Mouse (Mus musculus) forebrain, postnatal 0 days (tissue): Measurements from ENCODE around the gene Eif3k. TPM values are rescaled to one million over a fixed set of nuclear protein-coding genes. Genes with fewer than 3 reads are reported as not detected.

Source experiments
- ATAC-seq: fragments of 200-750 bp; cut with Nextera tagmentation; 2 replicates; pipeline ENCODE4 v1.8.0; 2017; ENCODE audit warnings: mild to moderate bottlenecking, moderate library complexity
- DNase-seq: peaks from one replicate; pipeline ENCODE4 v3.0.0-alpha.2; 2015
- H3K27ac ChIP-seq: fragments of 300-500 bp; sonication (generic); 2 replicates; pipeline ENCODE4 v1.5.1; 2014; ENCODE audit warnings: low read depth, mild to moderate bottlenecking, antibody characterized with exemption, low read length, moderate library complexity, mixed read lengths
- H3K27me3 ChIP-seq: fragments of 300-500 bp; sonication (generic); 2 replicates; pipeline ENCODE4 v1.6.1; 2014; ENCODE audit warnings: mild to moderate bottlenecking, low read length, mixed read lengths; ENCODE audit not compliant: insufficient read depth
- H3K36me3 ChIP-seq: fragments of 300-500 bp; sonication (generic); 2 replicates; pipeline ENCODE4 v1.6.1; 2014; ENCODE audit warnings: mild to moderate bottlenecking, moderate library complexity; ENCODE audit not compliant: insufficient read depth
- H3K4me1 ChIP-seq: fragments of 300-500 bp; sonication (generic); 2 replicates; pipeline ENCODE4 v1.6.1; 2014; ENCODE audit warnings: antibody characterized with exemption; ENCODE audit not compliant: insufficient read depth
- H3K4me2 ChIP-seq: fragments of 300-500 bp; sonication (generic); 2 replicates; pipeline ENCODE4 v1.6.1; 2014; ENCODE audit warnings: low read depth, mild to moderate bottlenecking, moderate library complexity
- H3K4me3 ChIP-seq: fragments of 300-500 bp; sonication (generic); 2 replicates; pipeline ENCODE4 v1.5.1; 2014; ENCODE audit warnings: low read depth, low read length, mixed read lengths
- H3K9ac ChIP-seq: fragments of 300-500 bp; sonication (generic); 2 replicates; pipeline ENCODE4 v1.6.1; 2014; ENCODE audit warnings: mild to moderate bottlenecking
- H3K9me3 ChIP-seq: fragments of 300-500 bp; sonication (generic); 2 replicates; pipeline ENCODE4 v1.6.1; 2016; ENCODE audit warnings: low read length
- CTCF ChIP-seq: sonication (generic); IDR thresholded peaks from 2 replicates; pipeline ENCODE4 v1.5.1; 2016; ENCODE audit warnings: antibody characterized with exemption, control low read depth, low read depth
- WGBS: fragments of 180-500 bp; shearing (Covaris S2); extraction: QIAGEN DNeasy Blood & Tissue Kit; methylation state at CpG from one replicate; pipeline ENCODE4 v1.1.7; 2014; 5-methylcytosine and 5-hydroxymethylcytosine counted together
- polyA plus RNA-seq: library from polyadenylated mRNA; unstranded; fragments of >200 nt; fragmentation: Nextera tagmentation; extraction: Ambion mirVana; gene quantifications from 2 replicates; pipeline ENCODE4 v1.2.1, GENCODE M21; 2015
- total RNA-seq: library from RNA; depleted of rRNA; stranded (reverse); fragments of >200 nt; gene quantifications from 2 replicates; pipeline ENCODE4 v1.2.3, GENCODE M21; 2014; rRNA removed

Gene Eif3k
- total and polyA plus RNA-seq, 2 experiments from 2014 or later = 318 to 360 TPM

DNA sequence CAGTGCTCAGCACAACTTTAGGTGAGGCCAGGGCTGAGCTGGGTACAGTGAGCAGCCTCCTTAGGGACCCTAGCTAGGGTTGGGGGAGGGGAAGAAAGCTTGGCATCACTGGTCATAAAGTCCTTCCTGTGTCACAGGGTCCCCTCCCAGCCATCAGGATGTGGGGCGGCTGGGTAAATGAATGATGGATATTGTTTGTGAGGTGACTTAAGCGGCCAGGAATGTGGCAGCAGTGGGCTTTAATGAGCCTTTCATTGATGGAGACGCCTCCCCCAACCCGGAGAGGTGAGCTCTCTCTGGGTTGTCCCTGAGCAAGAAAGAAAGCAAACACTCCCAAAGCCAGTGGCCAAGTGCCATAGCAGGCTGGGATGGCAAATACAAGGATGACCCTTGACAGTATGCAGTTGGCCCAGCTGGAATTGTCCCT is 57.8 kb downstream of the Eif3k start:
- TF ChIP-seq CTCF = no peak
- Histone ChIP-seq H3K9me3 (no peaks in the 10 kb centered on the region), H3K4me3 (no peak overlapping the region), H3K27ac (no peak overlapping the region), H3K9ac (no peak overlapping the region), H3K27me3 (no peaks in the 10 kb centered on the region), H3K36me3 (peaks cover 1% of the 10 kb centered on the region), H3K4me2 (no peak overlapping the region), H3K4me1 (peaks cover 17% of the 10 kb centered on the region)
- ATAC-seq (no peak), DNase-seq (no peak)
- WGBS = 5% methylated on average over 4 of the region's 4 CpGs

DNA sequence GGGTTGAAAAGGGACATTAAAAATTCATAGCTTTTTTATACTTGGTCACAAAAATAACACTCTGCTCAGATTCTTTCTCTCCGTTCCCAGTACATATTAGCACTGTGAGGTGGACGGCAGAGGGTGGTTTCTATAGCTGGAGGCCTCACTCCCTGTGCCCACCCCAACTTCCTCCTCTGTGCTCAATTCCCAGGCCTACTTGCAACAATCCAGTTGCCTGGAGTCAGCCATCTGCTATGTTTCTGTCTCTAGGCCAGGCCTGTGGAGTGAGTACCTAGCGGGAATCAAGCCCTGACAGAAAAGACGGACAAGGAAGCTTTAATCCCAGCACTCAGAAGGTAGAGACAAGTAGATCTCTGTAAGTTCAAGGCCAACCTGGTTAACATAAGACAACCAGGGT is 59.1 kb downstream of the Eif3k start:
- H3K9me3 ChIP-seq = no peaks in the 10 kb centered on the region
- no peak overlapping the region for H3K9ac ChIP-seq
- peaks cover 11% of the 10 kb centered on the region for H3K36me3 ChIP-seq
- no peak for TF ChIP-seq CTCF
- no peak overlapping the region for H3K4me2 ChIP-seq
- H3K27ac ChIP-seq = no peak overlapping the region
- WGBS = 56% methylated on average over 4 of the region's 4 CpGs
- DNase-seq (no peak), ATAC-seq (no peak)
- H3K4me1 ChIP-seq = peaks cover 20% of the 10 kb centered on the region
- no peak overlapping the region for H3K4me3 ChIP-seq
- H3K27me3 ChIP-seq = no peaks in the 10 kb centered on the region

DNA sequence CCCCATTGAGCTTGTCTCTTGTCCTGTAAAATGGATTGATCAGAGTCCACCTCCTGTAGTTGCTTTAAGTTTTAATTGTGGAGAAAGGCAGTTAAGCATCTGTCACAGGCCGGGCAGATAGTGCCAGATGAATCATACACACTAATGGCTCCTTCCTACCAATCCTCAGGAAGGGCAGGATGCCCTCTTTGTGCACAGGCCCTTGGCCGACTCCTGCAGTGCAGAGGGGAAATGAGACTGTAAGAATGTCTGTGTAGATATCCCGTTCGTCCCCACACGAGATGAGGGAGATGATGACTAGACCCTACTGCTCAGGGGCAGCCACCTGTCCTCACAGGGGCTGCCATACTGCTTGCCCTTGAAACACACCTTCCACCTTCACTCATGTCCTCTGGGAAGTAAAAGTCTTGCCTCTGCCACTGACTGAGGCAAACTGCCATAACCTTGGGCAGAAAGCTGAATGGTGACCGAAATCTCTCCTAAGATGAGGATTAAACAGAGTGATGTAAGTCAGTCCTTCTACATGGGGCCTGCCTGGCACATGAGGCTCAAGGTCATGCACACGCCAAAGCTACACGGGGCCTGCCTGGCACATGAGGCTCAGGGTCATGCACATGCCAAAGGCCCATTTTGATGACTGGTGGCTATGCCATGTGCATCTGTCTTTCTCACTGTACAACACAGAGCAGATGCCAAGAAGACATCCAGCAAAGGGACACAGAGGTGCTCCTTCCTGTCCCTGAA is 59.8 kb downstream of the Eif3k start:
- H3K27ac ChIP-seq = no peak overlapping the region
- no peaks in the 10 kb centered on the region for H3K9me3 ChIP-seq
- no peak overlapping the region for H3K4me3 ChIP-seq
- no peaks in the 10 kb centered on the region for H3K27me3 ChIP-seq
- no peak for TF ChIP-seq CTCF
- H3K9ac ChIP-seq = no peak overlapping the region
- H3K4me1 ChIP-seq = peaks cover 20% of the 10 kb centered on the region
- ATAC-seq (no peak), DNase-seq (no peak)
- WGBS = 83% methylated on average over 8 of the region's 8 CpGs
- H3K36me3 ChIP-seq = peaks cover 11% of the 10 kb centered on the region
- no peak overlapping the region for H3K4me2 ChIP-seq

Other genes with a start within 250 kb of the Eif3k start
- gene Mrps12, start 240.0 kb downstream of the Eif3k start, total RNA-seq = 48.6 and 78.0 TPM in 2 replicates
- 101 and 119 TPM in 2 replicates for gene Mrps12, start 240.0 kb downstream of the Eif3k start, polyA plus RNA-seq
- 12.6 and 15.1 TPM in 2 replicates for gene Sars2, start 239.9 kb downstream of the Eif3k start, total RNA-seq
- gene Sars2, start 239.9 kb downstream of the Eif3k start, polyA plus RNA-seq = 14.3 and 16.1 TPM in 2 replicates
- gene Ccer2, start 225.7 kb downstream of the Eif3k start, total RNA-seq = not detected in 2 replicates
- 0.59 and 0.98 TPM in 2 replicates for gene Ccer2, start 225.7 kb downstream of the Eif3k start, polyA plus RNA-seq
- gene Sirt2, start 215.1 kb downstream of the Eif3k start, total RNA-seq = 49.6 and 58.1 TPM in 2 replicates
- 105 and 106 TPM in 2 replicates for gene Sirt2, start 215.1 kb downstream of the Eif3k start, polyA plus RNA-seq
- 18.0 and 19.2 TPM in 2 replicates for gene Nfkbib, start 214.4 kb downstream of the Eif3k start, total RNA-seq
- gene Nfkbib, start 214.4 kb downstream of the Eif3k start, polyA plus RNA-seq = 59.8 and 75.4 TPM in 2 replicates
- 2.1 and 2.2 TPM in 2 replicates for gene Rinl, start 192.9 kb downstream of the Eif3k start, total RNA-seq
- gene Rinl, start 192.9 kb downstream of the Eif3k start, polyA plus RNA-seq = 1.6 TPM in 2 replicates
- 261 and 264 TPM in 2 replicates for gene Hnrnpl, start 173.3 kb downstream of the Eif3k start, total RNA-seq
- 172 TPM in 2 replicates for gene Hnrnpl, start 173.3 kb downstream of the Eif3k start, polyA plus RNA-seq
- gene Ech1, start 156.6 kb downstream of the Eif3k start, total RNA-seq = 79.6 and 88.3 TPM in 2 replicates
- 101 and 110 TPM in 2 replicates for gene Ech1, start 156.6 kb downstream of the Eif3k start, polyA plus RNA-seq
- 2.4 and 5.2 TPM in 2 replicates for gene Lgals4, start 148.0 kb downstream of the Eif3k start, total RNA-seq
- 3.3 and 3.5 TPM in 2 replicates for gene Lgals4, start 148.0 kb downstream of the Eif3k start, polyA plus RNA-seq
- 2.8 and 10.4 TPM in 2 replicates for gene Lgals7, start 118.0 kb downstream of the Eif3k start, total RNA-seq
- 3.5 and 3.8 TPM in 2 replicates for gene Lgals7, start 118.0 kb downstream of the Eif3k start, polyA plus RNA-seq
- not detected in 2 replicates for gene Capn12, start 100.4 kb downstream of the Eif3k start, total RNA-seq
- gene Capn12, start 100.4 kb downstream of the Eif3k start, polyA plus RNA-seq = 0.09 and 0.27 TPM in 2 replicates
- gene Actn4, start 19.5 kb downstream of the Eif3k start, total RNA-seq = 45.1 and 71.2 TPM in 2 replicates
- gene Actn4, start 19.5 kb downstream of the Eif3k start, polyA plus RNA-seq = 96.0 and 103 TPM in 2 replicates
- 3.6 and 8.9 TPM in 2 replicates for gene Map4k1, start 186 bp upstream of the Eif3k start, total RNA-seq
- 18.8 and 18.9 TPM in 2 replicates for gene Map4k1, start 186 bp upstream of the Eif3k start, polyA plus RNA-seq
- gene Ryr1, start 143.3 kb upstream of the Eif3k start, total RNA-seq = 4.6 and 6.7 TPM in 2 replicates
- gene Ryr1, start 143.3 kb upstream of the Eif3k start, polyA plus RNA-seq = 4.2 and 8.8 TPM in 2 replicates
- 1.8 and 4.0 TPM in 2 replicates for gene Rasgrp4, start 153.0 kb upstream of the Eif3k start, total RNA-seq
- 0.84 and 1.3 TPM in 2 replicates for gene Rasgrp4, start 153.0 kb upstream of the Eif3k start, polyA plus RNA-seq
- gene Fam98c, start 174.4 kb upstream of the Eif3k start, total RNA-seq = 15.9 and 23.5 TPM in 2 replicates
- gene Fam98c, start 174.4 kb upstream of the Eif3k start, polyA plus RNA-seq = 24.7 and 25.3 TPM in 2 replicates
- 0.67 and 0.77 TPM in 2 replicates for gene Ggn, start 188.3 kb upstream of the Eif3k start, total RNA-seq
- gene Ggn, start 188.3 kb upstream of the Eif3k start, polyA plus RNA-seq = 0.39 and 0.40 TPM in 2 replicates
- gene Spred3, start 188.5 kb upstream of the Eif3k start, total RNA-seq = 19.0 and 29.0 TPM in 2 replicates
- 4.7 and 6.8 TPM in 2 replicates for gene Spred3, start 188.5 kb upstream of the Eif3k start, polyA plus RNA-seq
- gene Psmd8, start 198.8 kb upstream of the Eif3k start, total RNA-seq = 245 and 253 TPM in 2 replicates
- gene Psmd8, start 198.8 kb upstream of the Eif3k start, polyA plus RNA-seq = 292 and 338 TPM in 2 replicates
- gene Catsperg1, start 232.2 kb upstream of the Eif3k start, total RNA-seq = 2.5 and 3.5 TPM in 2 replicates
- gene Catsperg1, start 232.2 kb upstream of the Eif3k start, polyA plus RNA-seq = 0.75 and 2.3 TPM in 2 replicates